Mouse (Mus musculus) brain, embryonic 14.5 days (tissue): Measurements from ENCODE around the gene Ppat.

Source experiments
- CTCF ChIP-seq: fragments of 200-500 bp; IDR thresholded peaks from 2 replicates; pipeline ENCODE4 v1.5.1; 2012; ENCODE audit warnings: inconsistent platforms, mild to moderate bottlenecking, moderate library complexity, borderline replicate concordance; ENCODE audit not compliant: insufficient read depth, insufficient read length; ENCODE audit errors: extremely low read depth
- POLR2A ChIP-seq: fragments of 200-500 bp; IDR thresholded peaks from 2 replicates; pipeline ENCODE4 v1.6.1; 2012; ENCODE audit warnings: mild to moderate bottlenecking, inconsistent platforms, borderline replicate concordance; ENCODE audit not compliant: poor library complexity, insufficient read depth, insufficient read length, severe bottlenecking; ENCODE audit errors: extremely low read depth

GRCm38 (mm10) chr5:76941975-76942374 is 9.4 kb downstream of the Ppat start:
- no peak for TF ChIP-seq POLR2A
- TF ChIP-seq CTCF, result no peak
